Mouse (Mus musculus): ENCODE data around the gene Pla2g12b. TPM values are rescaled to one million over a fixed set of nuclear protein-coding genes. Genes with fewer than 3 reads are reported as not detected.
"Not testable (repeated sequence)": the region's sequence is repeated elsewhere in the genome, so short reads cannot be mapped to it uniquely, and the experiment has no call there.

Gene Pla2g12b
- polyA plus RNA-seq, 1 experiment: not detected

- Histone ChIP-seq H3K27ac (ENCODE audit: insufficient read depth, low read length) (no peak overlapping the region), H3K4me3 (ENCODE audit: insufficient read depth, low read length) (no peak overlapping the region), H3K4me1 (ENCODE audit: control insufficient read depth, insufficient read depth, low read length) (no peaks in the 10 kb centered on the region)
- TF ChIP-seq CTCF (IDR thresholded peaks at IDR 0.05; ENCODE audit: extremely low read depth, insufficient read depth, low read length): no peak
- no peak for TF ChIP-seq POLR2A (IDR thresholded peaks at IDR 0.05; ENCODE audit: extremely low read depth, insufficient read depth, low read length)
Observed at GRCm38 (mm10) chr10:59368729-59369128, 34.7 kb upstream of the Pla2g12b start.

- no peak for TF ChIP-seq CTCF (IDR thresholded peaks at IDR 0.05; ENCODE audit: extremely low read depth, insufficient read depth, low read length)
- no peak for TF ChIP-seq POLR2A (IDR thresholded peaks at IDR 0.05; ENCODE audit: extremely low read depth, insufficient read depth, low read length)
Observed at GRCm38 (mm10) chr10:59369426-59369825, 34.0 kb upstream of the Pla2g12b start.

GRCm38 (mm10) chr10:59377906-59378305 lies 25.6 kb upstream of the Pla2g12b start:
- Histone ChIP-seq H3K27ac (ENCODE audit: insufficient read depth, low read length) (no peak overlapping the region), H3K4me3 (ENCODE audit: insufficient read depth, low read length) (no peak overlapping the region), H3K4me1 (ENCODE audit: control insufficient read depth, insufficient read depth, low read length) (no peaks in the 10 kb centered on the region)
- no peak for TF ChIP-seq CTCF (IDR thresholded peaks at IDR 0.05; ENCODE audit: extremely low read depth, insufficient read depth, low read length)
- TF ChIP-seq POLR2A (IDR thresholded peaks at IDR 0.05; ENCODE audit: extremely low read depth, insufficient read depth, low read length): no peak

More at GRCm38 (mm10) chr10:59369426-59369825, 34.0 kb upstream of the Pla2g12b start:
- H3K27ac ChIP-seq (ENCODE audit: insufficient read depth, low read length): no peak overlapping the region
- no peaks in the 10 kb centered on the region for H3K4me1 ChIP-seq (ENCODE audit: control insufficient read depth, insufficient read depth, low read length)
- no peak overlapping the region for H3K4me3 ChIP-seq (ENCODE audit: insufficient read depth, low read length)

GRCm38 (mm10) chr10:59378728-59379127 lies 24.7 kb upstream of the Pla2g12b start:
- Histone ChIP-seq H3K4me3 (ENCODE audit: insufficient read depth, low read length) (no peak overlapping the region), H3K4me1 (ENCODE audit: control insufficient read depth, insufficient read depth, low read length) (no peaks in the 10 kb centered on the region), H3K27ac (ENCODE audit: insufficient read depth, low read length) (no peak overlapping the region)
- TF ChIP-seq CTCF (IDR thresholded peaks at IDR 0.05; ENCODE audit: extremely low read depth, insufficient read depth, low read length) (no peak), POLR2A (IDR thresholded peaks at IDR 0.05; ENCODE audit: extremely low read depth, insufficient read depth, low read length) (no peak)

- no peak overlapping the region for H3K27ac ChIP-seq (ENCODE audit: insufficient read depth, low read length)
- no peak overlapping the region for H3K4me3 ChIP-seq (ENCODE audit: insufficient read depth, low read length)
- TF ChIP-seq CTCF (IDR thresholded peaks at IDR 0.05; ENCODE audit: extremely low read depth, insufficient read depth, low read length): no peak
- no peak for TF ChIP-seq POLR2A (IDR thresholded peaks at IDR 0.05; ENCODE audit: extremely low read depth, insufficient read depth, low read length)
- H3K4me1 ChIP-seq (ENCODE audit: control insufficient read depth, insufficient read depth, low read length): no peaks in the 10 kb centered on the region
Observed at GRCm38 (mm10) chr10:59379927-59380326, 23.5 kb upstream of the Pla2g12b start.

GRCm38 (mm10) chr10:59380411-59380821 lies 23.0 kb upstream of the Pla2g12b start:
- no peak for TF ChIP-seq POLR2A (IDR thresholded peaks at IDR 0.05; ENCODE audit: extremely low read depth, insufficient read depth, low read length)
- TF ChIP-seq CTCF (IDR thresholded peaks at IDR 0.05; ENCODE audit: extremely low read depth, insufficient read depth, low read length): no peak
- no peak overlapping the region for H3K27ac ChIP-seq (ENCODE audit: insufficient read depth, low read length)

GRCm38 (mm10) chr10:59381563-59381962 lies 21.9 kb upstream of the Pla2g12b start:
- not testable (repeated sequence) for H3K4me3 ChIP-seq (ENCODE audit: insufficient read depth, low read length); H3K4me1 ChIP-seq (ENCODE audit: control insufficient read depth, insufficient read depth, low read length)

More at GRCm38 (mm10) chr10:59380411-59380821, 23.0 kb upstream of the Pla2g12b start:
- Histone ChIP-seq H3K4me3 (ENCODE audit: insufficient read depth, low read length) (no peak overlapping the region), H3K4me1 (ENCODE audit: control insufficient read depth, insufficient read depth, low read length) (no peaks in the 10 kb centered on the region)

GRCm38 (mm10) chr10:59386951-59387350 lies 16.5 kb upstream of the Pla2g12b start:
- Histone ChIP-seq H3K4me3 (ENCODE audit: insufficient read depth, low read length) (no peak overlapping the region), H3K4me1 (ENCODE audit: control insufficient read depth, insufficient read depth, low read length) (no peaks in the 10 kb centered on the region), H3K27ac (ENCODE audit: insufficient read depth, low read length) (no peak overlapping the region)
- no peak for TF ChIP-seq POLR2A (IDR thresholded peaks at IDR 0.05; ENCODE audit: extremely low read depth, insufficient read depth, low read length)
- TF ChIP-seq CTCF (IDR thresholded peaks at IDR 0.05; ENCODE audit: extremely low read depth, insufficient read depth, low read length): no peak

More at GRCm38 (mm10) chr10:59381563-59381962, 21.9 kb upstream of the Pla2g12b start:
- not testable (repeated sequence) for H3K27ac ChIP-seq (ENCODE audit: insufficient read depth, low read length)

- H3K4me3 ChIP-seq (ENCODE audit: insufficient read depth, low read length): no peak overlapping the region
Observed at GRCm38 (mm10) chr10:59389652-59390051, 13.8 kb upstream of the Pla2g12b start.

GRCm38 (mm10) chr10:59391907-59392306 lies 11.6 kb upstream of the Pla2g12b start:
- Histone ChIP-seq H3K4me3 (ENCODE audit: insufficient read depth, low read length) (no peak overlapping the region), H3K27ac (ENCODE audit: insufficient read depth, low read length) (no peak overlapping the region), H3K4me1 (ENCODE audit: control insufficient read depth, insufficient read depth, low read length) (no peaks in the 10 kb centered on the region)
- TF ChIP-seq CTCF (IDR thresholded peaks at IDR 0.05; ENCODE audit: extremely low read depth, insufficient read depth, low read length) (no peak), POLR2A (IDR thresholded peaks at IDR 0.05; ENCODE audit: extremely low read depth, insufficient read depth, low read length) (no peak)

More at GRCm38 (mm10) chr10:59389652-59390051, 13.8 kb upstream of the Pla2g12b start:
- no peaks in the 10 kb centered on the region for H3K4me1 ChIP-seq (ENCODE audit: control insufficient read depth, insufficient read depth, low read length)
- no peak overlapping the region for H3K27ac ChIP-seq (ENCODE audit: insufficient read depth, low read length)
- TF ChIP-seq POLR2A (IDR thresholded peaks at IDR 0.05; ENCODE audit: extremely low read depth, insufficient read depth, low read length): no peak
- TF ChIP-seq CTCF (IDR thresholded peaks at IDR 0.05; ENCODE audit: extremely low read depth, insufficient read depth, low read length): no peak

GRCm38 (mm10) chr10:59395461-59395860 lies 8.0 kb upstream of the Pla2g12b start, which contains the start of gene Gm10273:
Gene Gm10273, plus strand, starts transcription at chr10:59395632.
- not testable (repeated sequence) for H3K27ac ChIP-seq (ENCODE audit: insufficient read depth, low read length); H3K4me1 ChIP-seq (ENCODE audit: control insufficient read depth, insufficient read depth, low read length); H3K4me3 ChIP-seq (ENCODE audit: insufficient read depth, low read length)
